Mouse (Mus musculus) lung, adult 2 months (tissue): ENCODE results near the gene Gldc. TPM values are rescaled to one million over a fixed set of nuclear protein-coding genes. Genes with fewer than 3 reads are reported as not detected.

Experiments
- DNase-seq: peaks from one replicate; pipeline ENCODE4 v3.0.0; 2022
- H3K4me1 ChIP-seq: fragments of 200-500 bp; 2 replicates; pipeline ENCODE4 v1.6.1; 2011; ENCODE audit warnings: low read length; ENCODE audit not compliant: control insufficient read depth, insufficient read depth
- H3K4me3 ChIP-seq: fragments of 200-500 bp; replicated peaks from 2 replicates; pipeline ENCODE3; 2011; ENCODE audit warnings: low read depth, mild to moderate bottlenecking, control low read depth, low read length; ENCODE audit errors: extremely low read depth
- CTCF ChIP-seq: fragments of 200-500 bp; IDR thresholded peaks from 2 replicates; pipeline ENCODE4 v1.5.1; 2011; ENCODE audit warnings: mild to moderate bottlenecking, low read length, control low read depth; ENCODE audit not compliant: insufficient read depth
- POLR2A ChIP-seq: fragments of 200-500 bp; IDR thresholded peaks from 2 replicates; pipeline ENCODE4 v1.6.1; 2011; ENCODE audit warnings: low read depth, mild to moderate bottlenecking, control low read depth, low read length, borderline replicate concordance; ENCODE audit errors: extremely low read depth
- WGBS: fragments of 180-500 bp; shearing (Covaris S2); methylation state at CpG from one replicate; pipeline ENCODE4 v1.1.7; 2018; 5-methylcytosine and 5-hydroxymethylcytosine counted together
- polyA plus RNA-seq: library from polyadenylated mRNA; depleted of rRNA; stranded (reverse); fragments of >200 nt; gene quantifications from 2 replicates; pipeline ENCODE4 v1.2.3, GENCODE M21; 2012

Gldc gene
- polyA plus RNA-seq, 1 experiment, result 0.15 TPM

- no peak overlapping the region for H3K4me3 ChIP-seq
- 98% methylated on average over 3 of the region's 3 CpGs for WGBS
- TF ChIP-seq CTCF (no peak), POLR2A (no peak)
- no peak for DNase-seq
- no peaks in the 10 kb centered on the region for H3K4me1 ChIP-seq
Observed at GRCm38 (mm10) chr19:30111421-30111820, 63.8 kb downstream of the Gldc start.

GRCm38 (mm10) chr19:30109122-30109521 is 66.1 kb downstream of the Gldc start:
- H3K4me1 ChIP-seq, result no peaks in the 10 kb centered on the region
- 86% methylated on average over 6 of the region's 6 CpGs for WGBS
- DNase-seq, result no peak
- no peak overlapping the region for H3K4me3 ChIP-seq
- TF ChIP-seq CTCF, result no peak
- no peak for TF ChIP-seq POLR2A

- DNase-seq, result no peak
- TF ChIP-seq POLR2A, result no peak
- no peak for TF ChIP-seq CTCF
Observed at GRCm38 (mm10) chr19:30108616-30109015, 66.6 kb downstream of the Gldc start.

GRCm38 (mm10) chr19:30107221-30107845 is 67.9 kb downstream of the Gldc start:
- no peak for TF ChIP-seq CTCF
- no peak for TF ChIP-seq POLR2A
- WGBS, result 58% methylated on average over 10 of the region's 10 CpGs
- Histone ChIP-seq H3K4me1 (no peaks in the 10 kb centered on the region), H3K4me3 (no peak overlapping the region)
- DNase-seq, result no peak

More at GRCm38 (mm10) chr19:30108616-30109015, 66.6 kb downstream of the Gldc start:
- Histone ChIP-seq H3K4me1 (no peaks in the 10 kb centered on the region), H3K4me3 (no peak overlapping the region)

- H3K4me3 ChIP-seq, result no peak overlapping the region
- WGBS, result 83% methylated on average over 6 of the region's 6 CpGs
Observed at GRCm38 (mm10) chr19:30105045-30105842, 70.0 kb downstream of the Gldc start.

GRCm38 (mm10) chr19:30102620-30103019 is 72.6 kb downstream of the Gldc start:
- Histone ChIP-seq H3K4me1 (no peaks in the 10 kb centered on the region), H3K4me3 (no peak overlapping the region)
- DNase-seq, result no peak
- 74% methylated on average over 6 of the region's 6 CpGs for WGBS
- TF ChIP-seq CTCF (no peak), POLR2A (no peak)

More at GRCm38 (mm10) chr19:30105045-30105842, 70.0 kb downstream of the Gldc start:
- TF ChIP-seq CTCF (no peak), POLR2A (no peak)
- no peak for DNase-seq
- no peaks in the 10 kb centered on the region for H3K4me1 ChIP-seq

GRCm38 (mm10) chr19:30100571-30100970 is 74.7 kb downstream of the Gldc start:
- H3K4me3 ChIP-seq, result no peak overlapping the region
- WGBS, result 94% methylated on average over 12 of the region's 12 CpGs
- no peak for DNase-seq
- TF ChIP-seq POLR2A, result no peak
- TF ChIP-seq CTCF, result no peak
- H3K4me1 ChIP-seq, result no peaks in the 10 kb centered on the region

GRCm38 (mm10) chr19:30097039-30097438 is 78.2 kb downstream of the Gldc start:
- H3K4me1 ChIP-seq, result no peaks in the 10 kb centered on the region
- TF ChIP-seq POLR2A (no peak), CTCF (no peak)
- H3K4me3 ChIP-seq, result no peak overlapping the region
- 81% methylated on average over 4 of the region's 4 CpGs for WGBS
- no peak for DNase-seq

GRCm38 (mm10) chr19:30096186-30096585 is 79.0 kb downstream of the Gldc start:
- Histone ChIP-seq H3K4me1 (no peaks in the 10 kb centered on the region), H3K4me3 (no peak overlapping the region)
- WGBS, result 83% methylated on average over 3 of the region's 3 CpGs
- TF ChIP-seq CTCF (no peak), POLR2A (no peak)
- no peak for DNase-seq
